Mouse (Mus musculus) ovary, postnatal 36 days (tissue): ENCODE results near the gene Nrsn2.
"Not testable (repeated sequence)": the region's sequence is repeated elsewhere in the genome, so short reads cannot be mapped to it uniquely, and the experiment has no call there.

Experiments used
- DNase-seq: peaks from one replicate; pipeline ENCODE4 v3.0.0; 2022; ENCODE audit warnings: low spot score, mixed read lengths

Nrsn2 gene

DNA sequence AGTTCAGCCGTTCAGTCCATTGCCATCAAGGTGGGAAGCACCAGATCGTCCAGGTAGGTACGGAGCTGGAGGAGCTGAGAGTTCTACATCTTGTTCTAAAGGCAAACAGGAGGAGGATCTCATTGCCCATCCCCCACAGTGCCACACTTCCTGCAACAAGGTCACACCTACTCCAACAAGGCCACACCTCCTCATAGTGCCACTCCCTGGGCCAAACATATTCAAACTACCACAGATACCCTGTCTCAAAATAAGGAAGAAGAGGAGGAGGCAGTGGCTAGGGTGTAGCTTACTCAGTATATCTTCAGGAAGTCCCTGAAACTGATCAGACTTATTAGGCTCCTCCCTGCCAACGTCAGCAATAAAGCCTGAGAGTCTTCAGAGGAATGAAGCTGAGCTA is 7.8 kb upstream of the Nrsn2 start:
- DNase-seq: no peak

DNA sequence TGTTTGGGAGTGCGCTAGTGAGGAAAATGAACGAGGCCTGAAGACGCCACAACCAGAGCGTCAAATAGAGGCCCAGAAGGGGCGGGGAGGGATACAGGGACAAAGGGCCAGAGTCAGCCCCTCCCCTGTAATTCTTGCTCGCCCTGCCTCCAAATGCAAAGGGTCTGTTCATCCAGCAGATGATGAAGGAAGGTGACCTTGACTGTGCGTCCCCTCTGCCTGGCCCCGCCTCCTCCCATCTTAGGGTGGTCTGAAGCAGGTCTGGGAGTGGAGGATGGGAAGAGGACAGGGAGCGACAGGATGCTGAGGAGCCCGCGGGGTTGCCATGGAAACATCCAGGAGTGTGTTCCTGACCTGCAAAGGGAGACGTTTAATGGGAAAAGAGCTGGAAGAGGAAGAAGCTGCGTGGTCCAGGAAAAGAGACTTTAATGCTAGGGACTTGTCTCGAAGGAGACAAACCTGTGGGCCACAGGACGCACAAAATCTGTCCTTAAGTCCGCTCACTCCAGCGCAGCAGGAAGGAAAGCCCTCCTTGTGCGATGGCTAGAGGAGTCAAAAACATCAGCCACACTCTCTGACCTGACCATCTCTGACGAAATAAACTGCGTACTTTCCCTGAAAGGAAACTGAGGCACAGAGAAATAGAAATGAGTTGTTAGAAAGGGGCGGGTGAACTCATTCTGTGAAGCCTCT is 640 bp downstream of the Nrsn2 start:
- DNase-seq: no peak

DNA sequence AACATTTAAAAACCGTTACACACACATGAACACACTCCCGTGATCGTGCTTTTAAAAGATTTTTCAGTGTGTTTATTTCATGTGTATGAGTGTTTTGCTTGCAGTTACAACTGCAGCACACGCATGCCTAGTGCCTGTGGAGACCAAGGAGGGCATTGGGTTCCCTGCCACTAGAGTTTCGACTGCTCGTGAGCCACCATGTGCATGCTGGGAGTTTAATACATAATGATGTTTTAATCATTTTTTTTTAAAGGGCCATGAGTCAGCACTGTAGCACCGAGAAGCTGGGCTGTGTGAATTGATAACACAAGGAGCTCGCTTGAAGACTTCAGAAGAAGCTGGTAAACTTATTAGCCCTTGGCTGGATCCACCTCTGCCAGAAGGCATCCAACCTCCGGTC is 2.9 kb downstream of the Nrsn2 start:
- no peak for DNase-seq

DNA sequence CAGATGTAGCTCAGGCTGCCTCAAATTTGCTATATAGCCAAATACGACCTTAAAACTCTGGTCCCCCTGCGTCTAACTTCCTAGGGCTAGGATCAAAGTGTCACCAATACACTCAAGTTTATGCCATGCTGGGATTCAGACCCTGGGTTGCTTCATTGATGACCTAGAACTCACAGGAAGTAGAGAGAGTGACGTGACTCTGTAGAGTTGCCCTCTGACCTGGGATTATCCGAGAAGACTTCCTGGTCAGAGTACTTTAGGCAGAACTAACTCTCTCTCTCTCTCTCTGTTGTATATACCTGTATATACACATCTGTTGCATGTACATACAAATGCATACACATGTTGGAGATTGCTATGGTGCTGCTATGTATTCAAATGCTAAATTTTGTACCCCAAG is 3.8 kb downstream of the Nrsn2 start:
- no peak for DNase-seq

DNA sequence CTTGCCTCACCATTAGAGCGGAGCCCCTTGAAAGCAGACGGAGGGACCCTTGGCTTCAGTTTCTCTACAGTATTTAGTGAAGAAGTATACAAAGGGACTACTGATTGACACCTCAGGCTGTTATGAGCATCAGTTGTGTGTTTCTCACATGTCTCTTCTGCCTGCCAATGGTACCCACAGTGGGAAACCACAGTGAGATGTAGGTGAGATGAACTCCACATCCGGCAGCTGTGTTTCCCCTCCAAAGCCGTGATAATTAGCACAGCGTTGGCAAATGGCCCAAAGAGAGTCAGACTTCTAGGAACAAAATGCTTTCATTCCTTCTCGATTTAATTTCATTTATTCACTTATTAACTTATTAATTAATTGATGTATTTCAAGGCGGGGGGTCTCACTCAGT is 4.3 kb downstream of the Nrsn2 start:
- no peak for DNase-seq

DNA sequence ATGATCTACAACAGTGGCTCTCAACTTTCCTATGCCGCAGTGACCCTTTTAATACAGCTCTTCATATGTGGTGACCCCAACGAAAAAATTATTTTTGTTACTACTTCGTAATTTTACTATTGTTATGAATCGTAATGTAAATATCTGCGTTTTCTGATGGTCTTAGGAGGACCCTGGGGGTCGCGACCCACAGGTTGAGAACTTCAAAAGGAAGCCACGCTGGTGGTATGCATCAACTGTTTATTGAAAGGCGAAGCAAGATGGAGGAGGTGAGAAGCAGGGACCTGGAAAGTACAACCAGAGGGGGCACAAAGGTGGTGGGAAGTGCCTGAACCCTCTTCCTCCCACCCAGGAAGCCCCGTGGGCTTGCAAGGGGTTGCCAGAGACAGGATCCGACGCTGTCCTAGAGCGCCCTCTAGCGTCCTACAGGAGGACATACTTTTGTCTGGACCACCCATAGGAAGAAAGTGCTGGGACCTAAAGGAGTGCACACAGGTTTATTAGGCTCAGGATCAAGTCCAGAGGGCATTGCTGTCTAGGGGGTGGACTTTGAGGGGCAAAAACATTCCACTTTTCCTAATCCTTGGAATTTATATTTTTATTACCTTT is 7.8 kb downstream of the Nrsn2 start:
- DNase-seq: peak; percentile 43

DNA sequence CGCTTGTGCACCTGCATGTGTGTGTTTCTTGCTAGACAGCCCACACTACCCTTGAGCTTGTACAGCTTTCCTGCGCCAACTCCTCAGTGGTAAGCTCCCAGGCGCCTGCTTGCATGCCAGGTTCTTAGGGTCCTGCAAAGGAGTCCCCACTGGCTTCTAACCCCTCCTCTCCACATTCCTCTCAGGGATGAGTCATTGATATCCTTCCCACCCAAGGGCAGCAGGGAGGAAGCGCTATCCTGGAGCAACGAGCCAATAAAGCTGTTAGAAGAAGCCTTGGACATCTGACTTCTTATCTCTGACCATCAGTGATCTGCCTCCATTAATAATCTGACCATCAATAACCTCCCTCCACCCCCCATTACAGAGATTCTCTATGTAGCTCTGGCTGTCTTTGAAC is 8.5 kb downstream of the Nrsn2 start:
- no peak for DNase-seq

DNA sequence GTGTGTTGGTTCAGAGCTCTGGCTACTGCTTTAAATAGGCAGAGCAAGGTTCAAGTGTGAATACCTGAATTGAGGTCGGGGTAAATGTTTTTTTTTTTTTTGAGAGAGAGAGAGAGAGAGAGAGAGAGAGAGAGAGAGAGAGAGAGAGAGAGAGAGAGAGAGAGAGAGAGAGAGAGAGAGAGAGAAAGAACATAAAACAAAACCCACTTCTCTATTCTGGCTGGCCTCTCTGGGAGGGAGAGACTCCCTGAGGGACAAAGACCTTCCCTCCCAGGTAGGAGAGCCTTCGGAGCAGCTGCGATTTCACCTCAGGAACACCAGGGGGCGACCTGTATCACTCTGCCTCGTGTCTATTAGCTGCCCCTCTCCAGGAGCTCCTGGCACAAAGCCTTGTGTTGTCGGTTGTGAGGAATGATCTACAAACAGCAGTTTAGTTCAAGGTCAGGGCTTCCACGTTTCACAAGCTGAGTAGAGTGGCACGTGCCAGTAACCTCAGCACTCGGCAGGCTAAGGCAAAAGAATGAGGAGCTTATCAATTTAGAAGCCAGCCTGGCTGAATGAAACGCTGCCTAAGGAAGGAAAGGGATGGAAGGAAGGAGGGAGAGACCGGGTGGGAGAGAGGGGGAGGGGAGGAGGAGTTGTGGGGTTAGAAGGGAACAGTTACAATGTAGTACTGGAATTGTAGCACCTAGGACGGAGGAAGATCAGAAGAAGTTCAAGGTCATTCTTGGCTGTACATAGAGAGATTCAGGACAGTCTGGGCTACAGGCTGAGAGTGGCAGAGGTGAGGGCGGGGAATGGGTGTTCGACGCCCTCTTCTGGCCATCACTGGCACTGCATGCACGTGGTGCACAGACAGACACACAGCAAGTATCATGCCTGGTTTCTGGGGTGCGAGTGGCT is 12.9 kb downstream of the Nrsn2 start:
- DNase-seq: peak; percentile 77

DNA sequence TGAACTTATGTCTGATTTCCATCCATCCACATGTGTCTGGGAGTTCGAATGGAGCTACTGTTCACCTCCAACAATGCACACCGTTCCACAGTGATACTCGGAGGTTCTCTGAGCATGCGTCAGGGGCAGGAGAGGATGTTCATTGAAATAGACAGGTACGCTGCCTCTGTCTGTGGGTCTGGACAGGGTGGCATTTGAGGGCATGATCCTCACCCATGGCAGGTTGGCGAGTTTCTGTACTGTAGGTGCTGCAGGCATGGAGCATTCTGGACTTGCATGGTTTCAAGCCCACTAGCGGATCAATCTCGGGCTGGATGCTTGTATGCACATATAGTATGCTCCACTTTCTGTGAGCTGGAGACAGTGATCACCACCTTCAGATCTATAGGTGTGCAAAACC is 15.2 kb downstream of the Nrsn2 start:
- no peak for DNase-seq

DNA sequence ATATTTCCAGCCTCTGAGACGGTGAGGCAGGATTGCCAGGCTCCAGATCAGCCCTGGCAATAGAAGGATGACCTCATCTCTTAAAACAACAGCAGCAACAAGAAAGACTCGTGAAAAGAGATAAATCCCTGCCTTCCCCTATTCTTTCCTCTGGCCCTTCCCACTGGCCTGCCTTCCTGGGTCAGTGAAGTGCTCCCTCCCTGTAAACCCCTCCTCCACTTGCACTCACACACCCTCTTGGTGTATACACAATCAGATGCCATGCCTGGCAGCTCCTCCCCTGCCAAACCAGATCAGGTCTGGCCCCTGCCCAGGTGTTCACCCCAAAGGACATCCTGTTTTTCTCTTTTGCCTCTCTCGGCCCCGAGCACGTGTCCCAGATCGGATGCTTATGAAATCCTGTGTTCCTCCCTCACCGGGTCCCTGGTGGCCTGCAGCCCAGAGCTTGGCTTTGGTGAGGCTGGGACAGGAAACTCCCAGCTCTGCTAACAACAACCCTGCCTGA is 16.1 kb downstream of the Nrsn2 start:
- DNase-seq: peak; percentile 57

DNA sequence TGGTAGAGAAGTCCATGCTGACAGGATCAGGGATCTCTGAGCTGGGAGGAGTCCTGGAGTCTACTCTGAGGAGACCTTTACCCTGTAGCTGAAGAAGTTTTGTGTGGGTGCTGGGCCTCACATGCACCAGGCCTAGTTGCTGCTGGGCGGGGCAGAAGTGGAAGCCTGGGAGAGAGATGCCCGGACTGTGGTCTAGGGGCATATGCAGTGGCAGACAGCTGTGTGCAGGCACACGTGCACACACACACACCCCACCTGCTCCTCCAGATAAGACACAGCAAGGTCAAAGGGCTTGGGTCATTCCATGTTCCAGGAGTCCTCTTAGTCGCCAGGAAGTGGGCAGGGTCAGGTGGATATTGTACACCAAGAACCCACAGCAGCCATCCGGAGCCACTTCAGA is 16.8 kb downstream of the Nrsn2 start:
- no peak for DNase-seq

DNA sequence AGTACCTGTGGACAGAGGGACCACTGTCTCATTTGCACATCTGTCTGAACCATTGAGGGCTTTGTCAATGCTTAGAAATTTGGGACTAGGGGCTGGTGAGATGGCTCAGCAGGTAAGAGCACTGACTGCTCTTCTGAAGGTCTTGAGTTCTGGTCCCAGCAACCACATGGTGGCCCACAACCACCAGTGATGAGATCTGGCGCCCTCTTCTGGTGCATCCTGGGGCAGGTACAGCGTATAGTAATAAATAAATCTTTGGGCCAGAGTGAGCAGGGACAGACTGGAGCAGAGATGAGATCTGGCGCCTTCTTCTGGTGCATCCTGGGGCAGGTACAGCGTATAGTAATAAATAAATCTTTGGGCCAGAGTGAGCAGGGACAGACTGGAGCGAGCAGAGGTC is 17.5 kb downstream of the Nrsn2 start:
- DNase-seq: not testable (repeated sequence)

DNA sequence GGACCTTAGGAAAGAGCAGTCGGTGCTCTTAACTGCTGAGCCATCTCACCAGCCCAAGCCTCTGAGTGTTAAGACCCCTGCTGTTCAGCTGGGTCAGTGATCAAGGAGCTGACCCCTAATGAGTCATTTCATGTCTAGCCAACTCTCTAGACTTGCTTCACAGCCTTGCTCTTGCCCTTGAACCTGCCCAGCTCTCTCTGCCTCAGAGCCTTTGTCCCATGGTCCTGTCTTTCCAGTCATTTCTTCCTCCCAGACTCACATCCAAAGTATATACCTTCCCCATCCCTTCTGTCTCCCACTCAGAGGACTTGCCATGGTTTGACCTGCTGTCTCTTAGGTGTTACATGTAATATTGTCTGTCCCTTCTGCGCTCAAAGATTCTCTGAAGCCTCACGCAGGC is 19.2 kb downstream of the Nrsn2 start:
- DNase-seq: no peak

DNA sequence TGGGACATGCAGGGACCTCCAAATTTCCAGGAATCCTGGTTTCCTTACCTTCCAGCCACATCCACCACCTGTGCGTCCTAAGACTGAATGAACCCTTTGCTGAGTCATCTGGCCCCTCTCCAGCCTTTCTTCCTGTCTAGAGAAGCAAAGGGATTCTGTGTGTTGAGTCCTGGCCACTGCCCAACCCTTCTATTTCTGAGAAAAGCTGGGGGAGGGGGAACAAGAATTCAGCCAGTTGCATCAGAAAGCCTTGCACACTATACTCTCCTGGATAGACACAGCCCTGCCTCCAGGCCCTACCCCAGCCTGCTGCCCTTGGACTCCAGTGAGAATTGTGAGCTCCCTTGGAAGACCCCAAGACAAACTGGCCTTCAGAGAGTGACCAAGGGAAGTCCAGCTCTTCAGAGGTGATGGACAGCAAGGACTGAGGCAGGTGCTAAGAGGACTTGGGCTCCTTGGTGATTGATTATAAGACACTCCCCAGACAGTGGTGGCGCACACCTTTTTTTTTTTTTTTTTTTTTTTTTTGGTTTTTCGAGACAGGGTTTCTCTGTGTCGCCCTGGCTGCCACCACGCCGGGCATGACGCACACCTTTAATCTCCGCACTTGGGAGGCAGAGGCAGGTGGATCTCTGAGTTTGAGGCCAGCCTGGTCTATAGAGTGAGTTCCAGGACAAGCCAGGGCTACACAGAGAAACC is 26.4 kb downstream of the Nrsn2 start:
- peak; percentile 39 for DNase-seq

DNA sequence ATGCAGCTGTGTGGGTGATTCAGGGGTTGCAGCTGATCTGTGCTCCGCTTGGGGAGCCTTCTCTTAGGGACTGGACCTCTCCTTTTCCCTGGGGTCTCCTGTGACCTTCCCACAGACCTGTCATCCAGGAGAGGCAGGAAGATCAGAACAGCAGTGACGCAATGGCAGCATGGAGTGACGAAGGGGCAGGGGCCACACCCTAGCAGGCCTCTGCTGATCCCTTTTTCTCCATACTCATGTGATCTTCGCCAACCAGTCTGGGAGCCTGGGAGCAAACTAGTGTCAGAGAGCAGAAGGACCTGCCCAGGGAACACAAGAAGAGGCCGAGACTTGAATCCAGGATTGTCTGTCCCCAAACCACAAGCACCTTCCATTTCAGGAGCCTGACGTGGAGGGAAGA is 27.2 kb downstream of the Nrsn2 start:
- no peak for DNase-seq

DNA sequence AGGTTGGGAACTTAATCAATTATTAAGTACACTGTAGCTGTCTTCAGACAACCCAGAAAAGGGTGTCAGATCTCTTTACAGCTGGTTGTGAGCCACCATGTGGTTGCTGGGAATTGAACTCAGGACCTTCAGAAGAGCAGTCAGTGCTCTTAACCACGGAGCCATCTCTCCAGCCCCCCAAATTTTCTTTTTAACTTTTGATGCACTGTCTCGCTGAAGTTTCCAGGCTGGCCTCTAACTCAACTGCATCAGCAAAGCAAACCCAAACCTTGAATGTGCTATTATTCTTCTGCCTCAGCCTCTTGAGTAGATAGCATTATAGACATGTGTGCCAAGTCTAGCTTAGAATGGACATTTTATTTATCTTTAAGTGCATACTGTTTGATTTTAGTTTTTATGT is 28.7 kb downstream of the Nrsn2 start:
- no peak for DNase-seq

DNA sequence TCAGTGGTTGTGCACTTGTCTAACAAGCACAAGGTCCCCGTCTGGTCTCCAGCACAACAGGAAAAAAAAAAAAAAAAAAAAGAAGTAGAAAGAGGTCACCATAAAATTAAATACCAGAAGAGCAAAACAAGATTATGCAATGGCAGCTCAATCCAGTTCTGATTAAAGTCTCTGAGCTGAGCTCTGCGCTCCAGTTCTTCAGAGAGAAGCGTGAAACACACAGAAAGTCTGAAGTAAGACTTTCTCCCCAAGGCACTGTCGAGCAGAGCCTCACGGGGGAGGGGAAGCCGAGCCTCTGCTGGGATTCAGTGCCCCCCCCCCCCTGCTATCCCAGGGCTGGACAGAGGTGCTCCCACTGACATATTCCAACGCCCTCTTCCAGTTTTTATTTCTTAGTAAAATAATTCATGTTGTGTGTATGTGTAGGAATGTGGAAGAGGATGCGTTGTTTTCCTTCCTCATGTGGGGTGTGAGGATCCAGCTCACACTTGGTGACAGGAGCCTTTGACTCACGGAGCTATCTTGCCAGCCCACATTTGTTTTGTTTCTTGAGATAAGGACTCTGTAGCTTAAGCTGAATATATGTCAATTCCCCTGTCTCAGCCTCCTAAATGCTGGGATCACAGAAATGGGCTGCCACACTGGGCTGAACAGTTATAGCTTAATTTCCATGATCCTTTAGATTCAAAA is 29.5 kb downstream of the Nrsn2 start:
- DNase-seq: no peak

DNA sequence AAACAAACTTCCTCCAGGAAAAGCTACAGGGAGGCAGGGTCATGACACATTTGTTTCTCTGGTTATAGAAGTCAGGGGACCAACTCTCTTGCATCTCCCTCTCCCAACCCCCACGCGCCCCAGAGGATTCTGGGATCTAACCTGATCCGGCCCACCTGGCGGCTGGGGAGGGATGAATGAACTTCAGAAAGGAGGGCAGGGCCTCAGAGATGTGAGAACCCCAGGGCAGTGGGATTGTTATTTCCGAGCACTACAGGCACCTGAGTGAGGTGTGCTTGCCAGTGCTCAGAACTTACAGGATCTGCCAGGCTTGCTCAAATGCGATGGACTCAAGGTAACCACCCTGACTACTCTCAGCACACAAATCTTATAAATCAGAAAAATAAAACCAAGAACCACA is 31.0 kb downstream of the Nrsn2 start:
- DNase-seq: no peak

DNA sequence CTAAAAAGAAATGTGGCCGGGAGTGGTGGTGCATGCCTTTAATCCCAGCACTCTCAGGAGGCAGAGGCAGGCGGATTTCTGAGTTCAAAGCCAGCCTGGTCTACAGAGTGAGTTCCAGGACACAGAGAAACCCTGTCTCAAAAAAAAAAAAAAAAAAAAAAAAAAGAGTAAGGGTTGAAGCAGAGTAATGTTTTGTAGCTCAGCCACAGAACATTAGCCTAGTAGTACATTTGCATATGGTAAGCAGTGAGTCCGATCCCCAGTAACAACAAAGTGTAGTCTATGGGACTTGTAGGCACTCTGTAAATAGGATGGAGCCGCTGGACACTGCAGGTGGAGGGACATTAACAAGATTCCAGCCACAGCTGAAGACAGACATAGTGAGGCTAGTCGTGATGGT is 31.5 kb downstream of the Nrsn2 start:
- DNase-seq: no peak

DNA sequence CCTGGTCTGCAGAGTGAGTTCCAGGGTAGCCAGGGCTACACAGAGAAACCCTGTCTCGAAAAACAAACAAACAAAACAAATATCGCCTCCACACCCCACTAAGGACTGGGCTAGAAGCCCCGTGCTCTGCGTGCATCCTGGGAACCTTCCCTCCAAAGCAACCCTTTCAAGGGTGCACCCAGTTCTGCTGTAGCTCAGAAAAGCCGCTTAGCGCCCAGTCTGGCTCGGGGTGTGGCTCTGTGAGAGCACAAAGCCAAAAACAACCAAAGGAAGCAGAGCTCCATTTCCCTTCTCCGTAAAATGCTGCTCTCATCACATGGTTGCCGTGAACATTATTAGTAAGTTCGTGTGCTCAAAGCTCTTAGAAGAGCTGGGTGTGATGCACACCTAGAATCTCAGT is 32.1 kb downstream of the Nrsn2 start:
- no peak for DNase-seq

DNA sequence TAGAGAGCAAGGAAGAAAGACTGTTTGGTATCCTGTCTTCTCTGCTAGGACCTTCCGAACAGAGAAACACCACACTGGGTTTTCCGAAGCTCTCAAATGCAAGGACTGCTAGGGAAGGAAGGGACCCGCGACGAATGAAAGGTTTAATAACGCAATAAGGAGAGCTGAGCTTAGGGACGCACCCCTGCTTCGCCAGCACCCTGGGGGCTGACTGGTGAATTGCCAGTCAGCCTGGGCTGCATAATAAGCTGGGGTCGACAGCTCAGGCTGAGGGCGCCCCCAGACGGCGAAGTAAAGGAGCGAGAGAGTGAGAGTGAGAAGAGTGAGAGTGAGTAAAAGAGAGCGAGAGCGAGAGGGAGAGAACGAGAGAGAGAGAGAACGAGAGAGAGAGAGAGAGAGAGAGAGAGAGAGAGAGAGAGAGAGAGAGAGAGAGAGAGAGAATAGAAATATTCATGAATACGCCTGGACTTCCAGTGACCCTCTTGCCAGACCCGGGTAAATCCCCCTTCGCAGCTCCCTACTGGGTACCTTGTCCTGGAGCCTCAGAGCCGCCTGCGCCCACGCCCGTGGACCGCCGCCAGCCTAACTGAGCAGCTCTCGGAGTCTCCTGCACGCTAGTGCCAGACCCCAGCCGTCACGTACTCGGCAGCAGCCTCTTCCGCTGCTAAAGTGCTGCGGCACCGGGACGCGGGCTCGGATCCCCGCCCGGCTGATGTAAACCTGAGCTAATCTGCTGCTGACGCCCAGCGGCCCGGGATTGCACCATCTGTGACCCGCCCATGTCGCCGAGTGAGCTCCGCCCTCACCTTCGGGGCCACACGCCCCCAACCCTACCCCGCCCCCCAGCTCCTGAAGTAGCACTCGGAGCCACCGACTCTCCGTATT is 32.9 kb downstream of the Nrsn2 start, which contains the start of gene Trib3:
Gene Trib3 (minus strand): TSS at position 704 of the 885 bp plus-strand sequence.
- peak; percentile 80 for DNase-seq
